Mouse (Mus musculus): Measurements from ENCODE around the gene Serpinb1c.
"Not testable (repeated sequence)": the region's sequence is repeated elsewhere in the genome, so short reads cannot be mapped to it uniquely, and the experiment has no call there.

Serpinb1c gene

GRCm38 (mm10) chr13:32866484-32866883 lies 31.5 kb downstream of the Serpinb1c start:
- DNase-seq (ENCODE audit: extremely low read depth, low read depth, low spot score), result no peak

DNA sequence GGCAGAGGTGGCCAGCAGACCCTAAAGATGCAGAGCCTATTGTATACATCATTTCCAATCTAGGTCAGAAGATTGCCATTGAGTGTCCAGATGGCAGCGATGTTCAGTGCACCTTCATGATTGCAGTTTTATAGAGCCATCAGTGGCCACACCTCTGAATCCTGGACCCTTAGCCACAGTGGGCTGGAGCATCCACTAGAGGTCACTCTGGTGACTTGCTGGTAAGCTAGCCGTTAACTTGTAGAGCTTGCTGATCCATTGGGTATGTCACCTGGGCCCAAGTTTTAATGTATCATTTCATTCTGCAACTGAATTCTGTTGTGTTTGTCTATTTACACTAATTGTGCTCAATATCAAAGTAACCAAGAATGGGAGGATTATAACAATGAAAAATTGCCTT lies 32.4 kb downstream of the Serpinb1c start:
- DNase-seq (ENCODE audit: extremely low read depth, low read depth, low spot score), result no peak

DNA sequence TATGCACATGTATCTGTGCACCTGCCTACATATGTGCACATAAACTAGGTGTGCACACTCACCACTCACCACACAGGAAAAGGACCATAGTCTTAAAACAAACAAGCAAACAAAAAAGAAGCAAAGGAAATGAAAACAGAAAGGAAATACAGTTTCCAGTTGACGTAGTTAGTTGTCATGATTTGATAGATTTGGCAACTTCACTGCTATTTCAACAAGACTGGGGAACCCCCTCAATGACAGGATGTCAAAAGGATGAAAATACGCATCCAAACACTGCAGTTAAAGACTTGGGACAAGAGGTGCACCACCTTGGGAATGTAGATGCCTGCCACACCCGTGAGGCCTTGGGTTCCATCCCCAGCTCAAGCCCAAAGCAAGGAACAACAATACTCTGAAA lies 33.5 kb downstream of the Serpinb1c start:
- not testable (repeated sequence) for DNase-seq (ENCODE audit: extremely low read depth, low read depth, low spot score)

GRCm38 (mm10) chr13:32863456-32863855 lies 34.6 kb downstream of the Serpinb1c start:
- no peak for DNase-seq (ENCODE audit: extremely low read depth, low read depth, low spot score)

DNA sequence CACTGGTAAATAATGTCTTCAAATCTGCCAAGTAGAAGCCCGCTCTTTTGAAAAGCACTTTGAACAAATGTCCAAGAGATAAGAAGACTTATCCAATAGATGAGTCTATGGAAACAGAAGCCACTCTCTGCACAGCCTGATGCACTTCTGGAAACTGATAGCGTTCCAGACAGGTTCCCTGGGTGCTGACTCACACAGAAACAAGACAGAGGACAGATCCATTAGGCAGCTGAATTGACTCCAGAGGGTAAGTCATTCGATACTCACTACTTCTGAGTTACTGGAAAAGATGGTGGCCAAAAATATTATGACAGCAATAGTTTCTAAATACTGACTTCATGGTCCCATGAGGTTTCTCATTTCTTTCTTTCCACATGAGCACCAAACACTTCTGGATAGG lies 37.2 kb downstream of the Serpinb1c start:
- no peak for DNase-seq (ENCODE audit: extremely low read depth, low read depth, low spot score)

DNA sequence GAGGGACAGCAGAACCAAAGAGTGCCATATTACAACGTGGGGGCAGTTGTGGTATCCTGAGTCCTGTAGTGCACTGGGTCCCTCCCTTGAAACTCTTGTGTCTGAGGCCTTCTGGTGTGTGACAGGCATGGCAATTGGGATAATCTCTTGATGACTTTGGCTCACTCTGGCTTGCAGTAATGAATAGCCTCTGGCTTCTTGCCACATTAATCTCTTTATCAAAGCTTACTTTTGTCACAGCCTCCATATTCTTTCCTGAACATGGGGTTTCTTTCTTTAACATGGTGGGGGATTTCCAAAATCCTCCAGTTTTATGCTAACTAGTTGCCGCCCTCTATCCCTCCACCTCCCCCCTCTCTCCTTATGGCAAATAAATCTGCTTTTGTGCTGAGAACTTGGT lies 44.9 kb downstream of the Serpinb1c start:
- no peak for DNase-seq (ENCODE audit: extremely low read depth, low read depth, low spot score)

DNA sequence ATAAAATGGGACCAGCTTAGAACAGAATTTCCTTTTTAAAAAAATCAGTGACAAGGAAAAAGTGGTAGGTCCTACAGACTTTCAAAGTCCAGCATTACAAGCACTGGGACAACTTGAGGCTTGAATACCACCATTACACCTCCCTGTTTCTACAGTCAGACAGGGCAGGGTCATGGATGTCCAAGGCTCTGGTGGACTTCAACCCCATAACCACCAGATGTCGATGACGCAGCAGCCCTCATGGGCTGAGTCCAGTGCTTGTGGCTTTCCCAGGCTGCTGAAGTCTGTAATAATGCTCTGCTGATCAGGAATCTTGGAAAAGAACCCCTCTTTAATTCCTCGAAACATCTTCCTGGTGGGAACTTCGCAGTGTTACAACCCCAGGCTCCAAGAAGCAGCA lies 45.5 kb downstream of the Serpinb1c start:
- no peak for DNase-seq (ENCODE audit: extremely low read depth, low read depth, low spot score)

DNA sequence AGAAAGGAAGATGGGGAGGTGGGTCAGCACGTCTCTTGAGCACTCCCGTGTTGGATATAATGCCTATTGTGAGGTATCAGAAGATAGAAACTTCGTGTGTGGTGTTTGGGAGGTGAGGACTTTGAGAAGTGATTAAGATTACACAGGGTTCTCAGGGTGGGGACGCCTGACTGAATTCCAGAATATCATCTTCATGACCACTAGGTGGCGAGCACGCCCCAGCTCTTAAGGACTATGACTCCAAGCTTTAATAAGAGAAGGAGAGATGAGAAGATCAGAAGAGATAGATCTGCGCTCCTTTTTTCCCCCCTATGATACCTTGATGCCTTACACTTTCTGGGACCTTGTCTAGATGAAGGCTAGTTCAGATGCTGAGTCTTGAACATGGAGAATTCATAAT lies 46.0 kb downstream of the Serpinb1c start:
- DNase-seq (ENCODE audit: extremely low read depth, low read depth, low spot score), result no peak

DNA sequence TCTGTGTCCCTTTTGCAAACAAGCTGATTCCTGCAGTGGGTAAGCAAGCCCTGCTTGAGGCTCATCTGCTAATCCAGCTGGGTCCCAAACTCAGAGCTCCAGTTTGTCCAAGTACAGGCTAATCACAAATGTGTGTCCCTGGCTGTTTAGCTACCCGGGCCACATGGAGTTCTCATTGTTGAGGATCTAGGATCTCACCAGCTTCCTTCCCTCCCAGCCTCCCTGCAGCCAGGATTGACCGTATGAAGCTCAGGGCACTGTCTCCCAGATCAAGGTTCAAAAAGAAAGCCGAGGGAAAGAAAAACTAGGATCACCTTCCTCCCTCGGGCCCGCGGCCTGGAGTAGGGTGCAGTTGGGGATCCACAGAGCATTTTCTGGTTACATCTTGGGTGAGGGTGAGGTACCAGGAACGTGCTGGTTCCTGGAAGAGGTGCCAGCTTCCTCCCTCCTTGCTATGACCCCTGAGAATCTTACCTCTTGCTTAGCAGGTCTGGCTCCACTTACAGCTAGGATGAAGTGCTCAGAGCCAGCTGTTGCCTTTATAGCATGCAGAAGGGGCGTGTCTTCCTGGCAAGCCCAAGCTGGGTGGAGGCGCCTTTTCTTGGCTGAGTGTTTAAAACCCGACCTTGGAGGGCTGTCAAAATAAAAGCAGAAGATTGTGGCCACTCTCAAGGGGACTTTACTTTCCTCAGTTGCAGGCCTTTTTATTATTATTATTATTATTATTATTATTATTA lies 47.2 kb downstream of the Serpinb1c start, which contains the start of gene Serpinb1a:
Serpinb1a (minus strand) TSS at position 518 of the 737 bp plus-strand sequence.
- DNase-seq (ENCODE audit: extremely low read depth, low read depth, low spot score), result no peak

DNA sequence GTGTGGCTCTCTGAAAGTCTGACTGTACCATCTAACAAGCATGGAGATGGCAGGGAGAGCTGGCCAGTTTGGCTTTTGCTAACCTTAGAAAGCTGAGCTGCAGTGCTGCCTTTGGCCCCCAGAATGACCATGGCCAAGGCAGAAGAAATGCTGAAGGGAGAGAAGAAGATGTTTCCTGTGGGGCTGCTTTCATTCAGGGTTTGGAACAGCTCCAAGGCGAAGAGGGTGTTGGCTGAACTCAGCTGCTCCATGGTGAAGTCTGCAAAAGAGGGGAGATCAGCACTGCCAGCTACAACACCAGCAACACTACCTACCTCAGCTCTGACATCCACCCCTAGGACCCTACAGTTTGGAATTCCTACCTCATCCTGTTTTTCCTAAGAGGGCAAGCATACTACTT lies 47.9 kb downstream of the Serpinb1c start:
- DNase-seq (ENCODE audit: extremely low read depth, low read depth, low spot score), result no peak

GRCm38 (mm10) chr13:32849531-32850123 lies 48.4 kb downstream of the Serpinb1c start:
- no peak for DNase-seq (ENCODE audit: extremely low read depth, low read depth, low spot score)

DNA sequence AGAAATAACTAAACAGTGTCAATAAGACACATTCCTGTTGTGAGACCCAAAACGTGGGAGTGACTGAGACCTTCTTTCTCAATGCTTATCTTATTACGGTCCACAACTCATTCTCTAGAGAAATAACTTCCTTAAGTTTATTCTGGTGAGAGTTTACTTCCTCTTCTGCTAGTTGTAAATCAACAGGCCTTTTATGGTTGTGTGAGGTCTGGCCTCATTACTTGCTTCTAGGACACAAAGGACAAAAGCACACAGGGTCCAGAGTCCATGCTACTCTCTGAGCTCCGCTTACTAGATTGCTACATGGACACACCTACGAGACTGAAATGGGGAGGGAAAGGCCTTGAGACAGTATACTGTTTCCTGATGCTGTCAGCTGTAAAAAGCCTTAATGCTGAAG lies 48.9 kb downstream of the Serpinb1c start:
- no peak for DNase-seq (ENCODE audit: extremely low read depth, low read depth, low spot score)

DNA sequence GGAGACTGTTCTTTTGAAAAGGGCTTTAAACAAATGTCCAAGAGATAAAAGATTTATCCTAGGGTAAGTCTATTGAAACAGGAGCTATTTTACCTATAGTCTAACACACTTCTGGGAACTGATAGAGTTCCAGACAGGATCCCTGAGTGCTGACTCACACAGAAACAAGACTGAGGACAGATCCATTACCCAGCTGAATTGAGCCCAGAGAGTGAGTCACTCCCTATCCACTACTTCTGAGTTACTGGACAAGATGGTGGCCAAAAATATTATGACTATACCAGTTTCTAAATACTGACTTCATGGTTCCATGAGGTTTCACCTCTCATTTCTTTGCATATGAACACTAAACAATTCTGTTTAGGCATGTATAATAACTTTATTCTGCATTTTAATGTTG lies 51.8 kb downstream of the Serpinb1c start:
- DNase-seq (ENCODE audit: extremely low read depth, low read depth, low spot score), result no peak

- DNase-seq (ENCODE audit: extremely low read depth, low read depth, low spot score), result no peak
Measured at GRCm38 (mm10) chr13:32841349-32841748, 56.7 kb downstream of the Serpinb1c start.

- no peak for DNase-seq (ENCODE audit: extremely low read depth, low read depth, low spot score)
Measured at GRCm38 (mm10) chr13:32839314-32839713, 58.7 kb downstream of the Serpinb1c start.

GRCm38 (mm10) chr13:32834513-32834912 lies 63.5 kb downstream of the Serpinb1c start:
- no peak for DNase-seq (ENCODE audit: extremely low read depth, low read depth, low spot score)

- no peak for DNase-seq (ENCODE audit: extremely low read depth, low read depth, low spot score)
Measured at GRCm38 (mm10) chr13:32833237-32833636, 64.8 kb downstream of the Serpinb1c start.

GRCm38 (mm10) chr13:32832776-32833175 lies 65.2 kb downstream of the Serpinb1c start:
- DNase-seq (ENCODE audit: extremely low read depth, low read depth, low spot score), result peak; percentile 92

- no peak for DNase-seq (ENCODE audit: extremely low read depth, low read depth, low spot score)
Measured at GRCm38 (mm10) chr13:32831505-32832273, 66.3 kb downstream of the Serpinb1c start.
